Mouse (Mus musculus) myocyte (in vitro differentiated cells): ENCODE measurements around the gene Cadm3.

ENCODE experiments used
- CEBPB ChIP-seq: IDR thresholded peaks from 2 replicates; pipeline ENCODE4 v1.6.1; 2011; ENCODE audit warnings: mild to moderate bottlenecking, moderate library complexity; ENCODE audit not compliant: poor library complexity, insufficient read depth, severe bottlenecking
- E2F4 ChIP-seq: IDR thresholded peaks from one replicate; pipeline ENCODE4 v1.6.1; 2011; ENCODE audit warnings: mild to moderate bottlenecking, control low read depth, moderate library complexity; ENCODE audit not compliant: insufficient read depth
- MAX ChIP-seq: IDR thresholded peaks from one replicate; pipeline ENCODE4 v1.6.1; 2011; ENCODE audit warnings: low read depth, mild to moderate bottlenecking, control low read depth
- POLR2A ChIP-seq: IDR thresholded peaks from one replicate; pipeline ENCODE4 v1.6.1; 2011; ENCODE audit warnings: low read depth, mild to moderate bottlenecking, control low read depth, moderate library complexity; ENCODE audit not compliant: insufficient read length
- POLR2AphosphoS2 ChIP-seq: IDR thresholded peaks from one replicate; pipeline ENCODE4 v1.6.1; 2011; ENCODE audit warnings: low read depth, control low read depth; ENCODE audit not compliant: insufficient read length
- SRF ChIP-seq: IDR thresholded peaks from one replicate; pipeline ENCODE4 v1.6.1; 2011; ENCODE audit warnings: low read depth; ENCODE audit not compliant: control insufficient read depth, insufficient read length
- TCF12 ChIP-seq: IDR thresholded peaks from one replicate; pipeline ENCODE4 v1.6.1; 2011; ENCODE audit warnings: mild to moderate bottlenecking, control low read depth; ENCODE audit not compliant: poor library complexity, insufficient read depth, severe bottlenecking
- TCF3 ChIP-seq: IDR thresholded peaks from one replicate; pipeline ENCODE4 v1.6.1; 2011; ENCODE audit warnings: low read depth, control low read depth; ENCODE audit not compliant: insufficient read length
- USF1 ChIP-seq: IDR thresholded peaks from one replicate; pipeline ENCODE4 v1.6.1; 2011; ENCODE audit warnings: low read depth, mild to moderate bottlenecking, control low read depth, moderate library complexity

DNA sequence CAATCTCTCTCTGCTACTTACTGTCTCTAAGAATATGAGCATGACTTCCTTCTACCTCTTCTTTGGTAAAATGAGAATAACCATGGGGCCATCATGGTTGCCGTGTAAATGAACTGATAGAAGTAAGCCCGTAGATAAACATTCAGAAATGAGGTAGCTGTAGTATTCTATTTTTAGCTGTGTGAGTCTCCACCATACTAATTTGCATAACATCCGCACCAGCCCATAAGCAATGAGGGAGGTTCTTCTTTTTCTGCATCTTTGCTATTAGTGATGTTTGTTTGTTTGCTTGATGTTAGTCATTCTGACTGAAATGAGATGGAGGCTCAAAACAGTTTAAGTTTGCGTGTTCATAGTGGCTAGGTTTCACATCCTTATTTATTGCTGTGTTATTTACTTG lies 44.4 kb upstream of the Cadm3 start:
- TF ChIP-seq POLR2A (no peak), TCF3 (no peak), E2F4 (no peak), CEBPB (no peak), POLR2AphosphoS2 (no peak), MAX (no peak), TCF12 (no peak), SRF (no peak), USF1 (no peak)
